Comparison of ENCODE assay signal across 35 mouse cellular contexts in genomic region chr4:154129950-154130349, GRCm38 (mm10). TPM values are rescaled to one million over a fixed set of nuclear protein-coding genes. Genes with fewer than 3 reads are reported as not detected.
"Had no signal": no experiment of that assay in that cellular context is flagged by ENCODE, and none has a peak within 500 bp of the region (broad histone marks: within the 10 kb centered on the region; RNA-seq: fewer than 3 reads in every experiment).

No protein-coding gene starts in this region.

- H3K27ac ChIP-seq: limb, embryonic 10.5 days; limb, embryonic 12.5 days; limb, embryonic 13.5 days; limb, embryonic 15.5 days; liver, embryonic 12.5 days; liver, embryonic 13.5 days; liver, embryonic 14.5 days; liver, embryonic 15.5 days; lung, embryonic 15.5 days; macrophage; midbrain, embryonic 10.5 days; midbrain, embryonic 12.5 days; midbrain, embryonic 13.5 days; midbrain, embryonic 15.5 days; neural tube, embryonic 12.5 days had no signal

- H3K36me3 ChIP-seq: limb, embryonic 10.5 days; limb, embryonic 12.5 days; limb, embryonic 13.5 days; limb, embryonic 15.5 days; liver, embryonic 12.5 days; liver, embryonic 13.5 days; liver, embryonic 15.5 days; lung, embryonic 15.5 days; midbrain, embryonic 10.5 days; midbrain, embryonic 12.5 days; midbrain, embryonic 13.5 days; midbrain, embryonic 15.5 days; neural tube, embryonic 12.5 days had no signal

- H3K9me3 ChIP-seq: limb, embryonic 10.5 days; limb, embryonic 12.5 days; limb, embryonic 13.5 days; limb, embryonic 15.5 days; liver, embryonic 12.5 days; liver, embryonic 13.5 days; liver, embryonic 15.5 days; lung, embryonic 15.5 days; megakaryocyte, embryonic 14.5 days; midbrain, embryonic 10.5 days; midbrain, embryonic 12.5 days; midbrain, embryonic 13.5 days; midbrain, embryonic 15.5 days; neural tube, embryonic 12.5 days had no signal

- H3K9ac ChIP-seq: limb, embryonic 12.5 days; limb, embryonic 13.5 days; limb, embryonic 15.5 days; liver, embryonic 12.5 days; liver, embryonic 13.5 days; liver, embryonic 14.5 days; liver, embryonic 15.5 days; liver, postnatal 0 days; lung, embryonic 14.5 days; lung, embryonic 15.5 days; midbrain, embryonic 12.5 days; midbrain, embryonic 13.5 days; midbrain, embryonic 15.5 days; neural tube, embryonic 12.5 days had no signal

- H3K4me3 ChIP-seq: limb, embryonic 10.5 days; limb, embryonic 12.5 days; limb, embryonic 13.5 days; limb, embryonic 15.5 days; liver, embryonic 12.5 days; liver, embryonic 13.5 days; liver, embryonic 15.5 days; lung, embryonic 15.5 days; megakaryocyte, embryonic 14.5 days; midbrain, embryonic 10.5 days; midbrain, embryonic 12.5 days; midbrain, embryonic 13.5 days; midbrain, embryonic 15.5 days; myocyte; neural tube, embryonic 12.5 days had no signal

- DNase-seq: left cerebral cortex, postnatal 4 days; liver; liver, embryonic 13.5 days; liver, postnatal 0 days; lung, adult 18-20 months; lung, adult 2 months; lung, embryonic 14.5 days; lung, postnatal 10 days; lung, postnatal 14 days; lung, postnatal 36 days; lung, postnatal 4 days; midbrain, embryonic 14.5 days had no signal

- H3K4me2 ChIP-seq: limb, embryonic 12.5 days; limb, embryonic 13.5 days; limb, embryonic 15.5 days; liver, embryonic 11.5 days; liver, embryonic 12.5 days; liver, embryonic 13.5 days; liver, embryonic 15.5 days; lung, embryonic 14.5 days; lung, embryonic 15.5 days; midbrain, embryonic 11.5 days; midbrain, embryonic 12.5 days; midbrain, embryonic 13.5 days; midbrain, embryonic 15.5 days; neural tube, embryonic 12.5 days had no signal

- H3K4me1 ChIP-seq: limb, embryonic 10.5 days; limb, embryonic 12.5 days; limb, embryonic 13.5 days; limb, embryonic 15.5 days; liver, embryonic 13.5 days; liver, embryonic 15.5 days; lung, embryonic 15.5 days; midbrain, embryonic 10.5 days; midbrain, embryonic 12.5 days; midbrain, embryonic 13.5 days; midbrain, embryonic 15.5 days; neural tube, embryonic 12.5 days had no signal

- H3K27me3 ChIP-seq: midbrain, embryonic 15.5 days had no signal

RNA-seq across cellular contexts. Expression of gene Trp73, which starts 10.1 kb away (rescaled TPM):
- total RNA-seq: liver, adult 2 months; megakaryocyte progenitor cell, adult 5-6 weeks; megakaryocyte, adult 5-6 weeks; megakaryocyte-erythroid progenitor cell, adult 5-6 weeks; monocyte, adult 5-6 weeks had no signal
- polyA plus RNA-seq: liver, adult 2 months; liver, embryonic 13.5 days; liver, embryonic 15.5 days; liver, postnatal 0 days; macrophage; myocyte had no signal

RNA-seq across cellular contexts. Expression of gene Megf6, which starts 40.6 kb away (rescaled TPM):
- total RNA-seq: monocyte, adult 5-6 weeks had no signal
- polyA plus RNA-seq: macrophage, myocyte had no signal
